In the genomic region with DNA sequence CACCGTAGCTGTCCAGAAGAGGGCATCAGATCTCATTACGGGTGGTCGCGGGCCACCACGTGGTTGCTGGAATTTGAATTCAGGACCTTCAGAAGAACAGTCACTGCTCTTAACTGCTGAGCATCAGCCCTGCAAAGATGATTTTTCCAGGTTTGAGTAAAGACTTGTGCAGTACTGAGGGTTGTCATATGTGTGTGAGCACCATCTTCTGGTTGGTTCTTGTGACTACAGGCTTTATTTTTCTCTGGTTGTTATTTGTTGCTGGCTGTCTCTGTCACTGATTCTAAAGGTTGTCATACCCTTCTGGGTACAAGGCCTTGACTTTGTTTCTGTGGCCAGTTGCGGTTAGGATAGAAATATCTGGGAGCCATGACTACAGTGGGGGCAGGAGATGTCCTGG, we compare ENCODE assay signal across 8 mouse cellular contexts. TPM values are rescaled to one million over a fixed set of nuclear protein-coding genes. Genes with fewer than 3 reads are reported as not detected.
A peak's percentile ranks its signal among the peaks of the same experiment; 100 is the strongest.
DNase-seq lines count a peak whose midpoint lies in the region.

No protein-coding gene starts in this region.

- DNase-seq in kidney, postnatal 36 days, result peak; percentile 10 to 15
- DNase-seq in kidney, postnatal 10 days, result no peak
- DNase-seq in ES-CJ7 (ENCODE audit: low read depth, low spot score), result peak; percentile 51
- DNase-seq in R1 (ENCODE audit: low read depth, low spot score), result peak; percentile 53
- peak; percentile 22 for DNase-seq in layer of hippocampus, adult 9-10 months (ENCODE audit: low spot score)
- no peak for DNase-seq in gastrocnemius, adult 8-10 months (ENCODE audit: low spot score in 2 of 2)
- DNase-seq in lung, postnatal 36 days, result no peak
- DNase-seq in cerebellum, adult 9-11 months, result no peak

RNA-seq across cellular contexts. Expression of a gene that starts 3.2 kb away (rescaled TPM):
- total RNA-seq in gastrocnemius, adult 8-10 months (2022), result not detected

RNA-seq across cellular contexts. Expression of a gene that starts 49.3 kb away (rescaled TPM):
- total RNA-seq in gastrocnemius, adult 8-10 months (2022), result 1 to 10 TPM; 5.5 to 7.3 (median 6.0) TPM

Comparison
In these comparisons a context has a peak if more than half of its experiments do, and no peak if none do; other contexts are left out.
1. DNase-seq: peak in kidney, postnatal 36 days (2 of 2), ES-CJ7 (single experiment), R1 (single experiment) and layer of hippocampus, adult 9-10 months (single experiment); none in kidney, postnatal 10 days (single experiment), gastrocnemius, adult 8-10 months (0 of 2), lung, postnatal 36 days (single experiment) and cerebellum, adult 9-11 months (single experiment).